Mouse (Mus musculus): ENCODE data around the gene Pdha2. TPM values are rescaled to one million over a fixed set of nuclear protein-coding genes. Genes with fewer than 3 reads are reported as not detected.

Pdha2 gene
- polyA plus RNA-seq (2012; fragmentation: generic; extraction: Trizol) = not detected

GRCm38 (mm10) chr3:141212255-141212654 is at the start of gene Pdha2:
Pdha2 (minus strand) TSS chr3:141212355.

